Mouse (Mus musculus) heart, embryonic 16.5 days (tissue): ENCODE measurements around the gene Iqgap3. TPM values are rescaled to one million over a fixed set of nuclear protein-coding genes. Genes with fewer than 3 reads are reported as not detected.

Experiments used
- ATAC-seq: fragments of 200-750 bp; cut with Nextera tagmentation; replicated peaks from 2 replicates; pipeline ENCODE4 v1.8.0; 2017; ENCODE audit warnings: moderate number of reproducible peaks; ENCODE audit not compliant: insufficient read depth, low FRiP score; ENCODE audit errors: extremely low read depth
- H3K27ac ChIP-seq: fragments of 300-500 bp; sonication (generic); 2 replicates; pipeline ENCODE4 v1.5.1; 2014; ENCODE audit warnings: mild to moderate bottlenecking, low read length, control low read depth, moderate library complexity
- H3K27me3 ChIP-seq: fragments of 300-500 bp; sonication (generic); 2 replicates; pipeline ENCODE4 v1.6.1; 2014; ENCODE audit warnings: low read length, mixed read lengths; ENCODE audit not compliant: control insufficient read depth, insufficient read depth
- H3K36me3 ChIP-seq: fragments of 300-500 bp; sonication (generic); 2 replicates; pipeline ENCODE4 v1.6.1; 2014; ENCODE audit not compliant: control insufficient read depth, insufficient read depth
- H3K4me1 ChIP-seq: fragments of 300-500 bp; sonication (generic); 2 replicates; pipeline ENCODE4 v1.6.1; 2014; ENCODE audit warnings: low read length, mixed read lengths; ENCODE audit not compliant: control insufficient read depth, insufficient read depth
- H3K4me2 ChIP-seq: fragments of 300-500 bp; sonication (generic); 2 replicates; pipeline ENCODE4 v1.6.1; 2014; ENCODE audit warnings: low read depth, mild to moderate bottlenecking, control low read depth, low read length
- H3K4me3 ChIP-seq: fragments of 300-500 bp; sonication (generic); 2 replicates; pipeline ENCODE4 v1.5.1; 2014; ENCODE audit warnings: mild to moderate bottlenecking, control low read depth, low read length
- H3K9ac ChIP-seq: fragments of 300-500 bp; sonication (generic); 2 replicates; pipeline ENCODE4 v1.6.1; 2014; ENCODE audit warnings: low read length, control low read depth
- H3K9me3 ChIP-seq: fragments of 300-500 bp; sonication (generic); replicated peaks from 2 replicates; pipeline ENCODE4 v1.6.1; 2016; ENCODE audit warnings: low read length; ENCODE audit not compliant: control insufficient read depth
- WGBS: fragments of 180-500 bp; shearing (Covaris S2); extraction: QIAGEN DNeasy Blood & Tissue Kit; methylation state at CpG from one replicate; pipeline ENCODE4 v1.1.7; 2014; 5-methylcytosine and 5-hydroxymethylcytosine counted together
- polyA plus RNA-seq: library from polyadenylated mRNA; unstranded; fragments of >200 nt; fragmentation: Nextera tagmentation; extraction: Ambion mirVana; gene quantifications from 2 replicates; pipeline ENCODE4 v1.2.1, GENCODE M21; 2015

The Iqgap3 gene
- polyA plus RNA-seq, 1 experiment from 2014 or later = 23.6 TPM

GRCm38 (mm10) chr3:88139243-88140177 is 57.7 kb downstream of the Iqgap3 start:
- H3K27me3 ChIP-seq = no peaks in the 10 kb centered on the region
- peak overlapping the region; percentile 77 for H3K9ac ChIP-seq
- H3K27ac ChIP-seq = peak overlapping the region; percentile 100
- H3K9me3 ChIP-seq = no peaks in the 10 kb centered on the region
- WGBS = 16% methylated on average over 25 of the region's 25 CpGs
- H3K4me2 ChIP-seq = peak overlapping the region; percentile 95
- no peaks in the 10 kb centered on the region for H3K36me3 ChIP-seq
- no peak for ATAC-seq
- peak overlapping the region; percentile 64 for H3K4me3 ChIP-seq
- peaks cover 53% of the 10 kb centered on the region for H3K4me1 ChIP-seq

GRCm38 (mm10) chr3:88140178-88140902 is 58.6 kb downstream of the Iqgap3 start:
- 5% methylated on average over 11 of the region's 11 CpGs for WGBS
- Histone ChIP-seq H3K4me3 (peak overlapping the region; percentile 16), H3K4me2 (peak overlapping the region; percentile 95), H3K36me3 (no peaks in the 10 kb centered on the region), H3K27ac (peak overlapping the region; percentile 100), H3K9me3 (no peaks in the 10 kb centered on the region), H3K27me3 (no peaks in the 10 kb centered on the region), H3K4me1 (peaks cover 54% of the 10 kb centered on the region), H3K9ac (peak overlapping the region; percentile 67)
- ATAC-seq = no peak

GRCm38 (mm10) chr3:88140903-88141430 is 59.2 kb downstream of the Iqgap3 start:
- Histone ChIP-seq H3K27ac (peak overlapping the region; percentile 100), H3K4me1 (peaks cover 60% of the 10 kb centered on the region), H3K4me3 (peak overlapping the region; percentile 16; the same call in 1 of the 2 replicates), H3K27me3 (no peaks in the 10 kb centered on the region), H3K9me3 (no peaks in the 10 kb centered on the region), H3K4me2 (peak overlapping the region; percentile 95), H3K36me3 (no peaks in the 10 kb centered on the region), H3K9ac (peak overlapping the region; percentile 67)
- 27% methylated on average over 6 of the region's 6 CpGs for WGBS
- no peak for ATAC-seq

- WGBS = 8% methylated on average over 9 of the region's 9 CpGs
Observed at GRCm38 (mm10) chr3:88141439-88141786, 59.6 kb downstream of the Iqgap3 start.

GRCm38 (mm10) chr3:88141787-88142523 is 60.2 kb downstream of the Iqgap3 start, which contains the start of gene Mef2d:
Gene Mef2d, plus strand, starts transcription at chr3:88142372.
- WGBS = under 1% methylated on average over 49 of the region's 52 CpGs
- no peaks in the 10 kb centered on the region for H3K36me3 ChIP-seq
- H3K4me3 ChIP-seq = peak within 1 kb of the TSS; percentile 95
- H3K9me3 ChIP-seq = no peaks in the 10 kb centered on the region
- H3K9ac ChIP-seq = peak within 1 kb of the TSS; percentile 99
- H3K4me1 ChIP-seq = peaks cover 69% of the 10 kb centered on the region
- H3K27me3 ChIP-seq = no peaks in the 10 kb centered on the region
- peak within 1 kb of the TSS; percentile 95 for H3K4me2 ChIP-seq
- peak within 1 kb of the TSS; percentile 100 for H3K27ac ChIP-seq
- ATAC-seq = peak; percentile 82

More at GRCm38 (mm10) chr3:88141439-88141786, 59.6 kb downstream of the Iqgap3 start:
- Histone ChIP-seq H3K27me3 (no peaks in the 10 kb centered on the region), H3K9ac (peak overlapping the region; percentile 78), H3K4me3 (peak overlapping the region; percentile 95), H3K9me3 (no peaks in the 10 kb centered on the region), H3K27ac (peak overlapping the region; percentile 100), H3K4me2 (peak overlapping the region; percentile 95), H3K36me3 (no peaks in the 10 kb centered on the region), H3K4me1 (peaks cover 64% of the 10 kb centered on the region)
- no peak for ATAC-seq

- Histone ChIP-seq H3K36me3 (no peaks in the 10 kb centered on the region), H3K4me2 (peak overlapping the region; percentile 86), H3K27ac (peak overlapping the region; percentile 100), H3K4me3 (peak overlapping the region; percentile 95), H3K4me1 (peaks cover 69% of the 10 kb centered on the region), H3K9me3 (no peaks in the 10 kb centered on the region), H3K9ac (peak overlapping the region; percentile 99), H3K27me3 (no peaks in the 10 kb centered on the region)
- peak; percentile 19 for ATAC-seq
- under 1% methylated on average over 57 of the region's 57 CpGs for WGBS
Observed at GRCm38 (mm10) chr3:88142546-88142915, 60.8 kb downstream of the Iqgap3 start.

GRCm38 (mm10) chr3:88142916-88143771 is 61.4 kb downstream of the Iqgap3 start:
- no peak for ATAC-seq
- peaks cover 70% of the 10 kb centered on the region for H3K4me1 ChIP-seq
- no peaks in the 10 kb centered on the region for H3K36me3 ChIP-seq
- H3K9me3 ChIP-seq = no peaks in the 10 kb centered on the region
- H3K27ac ChIP-seq = peak overlapping the region; percentile 100
- WGBS = under 1% methylated on average over 33 of the region's 33 CpGs
- peak overlapping the region; percentile 86 for H3K4me2 ChIP-seq
- H3K9ac ChIP-seq = peak overlapping the region; percentile 99
- H3K27me3 ChIP-seq = no peaks in the 10 kb centered on the region
- H3K4me3 ChIP-seq = peak overlapping the region; percentile 95
